Comparison of ENCODE assay signal across 11 mouse cellular contexts in genomic region chr11:102510226-102510625, GRCm38 (mm10). TPM values are rescaled to one million over a fixed set of nuclear protein-coding genes. Genes with fewer than 3 reads are reported as not detected.
DNase-seq lines count a peak whose midpoint lies in the region; ATAC-seq lines count a peak whose summit lies in the region.
"Had no signal": no experiment of that assay in that cellular context is flagged by ENCODE, and none has a peak within 500 bp of the region (broad histone marks: within the 10 kb centered on the region; RNA-seq: fewer than 3 reads in every experiment).

No protein-coding gene starts in this region.

- peaks cover 10% of the 10 kb centered on the region for H3K36me3 ChIP-seq in forebrain, embryonic 14.5 days (ENCODE audit: control insufficient read depth, insufficient read depth, low read length)
- peaks cover 8% of the 10 kb centered on the region for H3K36me3 ChIP-seq in forebrain, embryonic 16.5 days (ENCODE audit: control insufficient read depth, insufficient read depth)
- peaks cover 6% of the 10 kb centered on the region for H3K36me3 ChIP-seq in kidney, embryonic 16.5 days (ENCODE audit: insufficient read depth, low read length)
- H3K36me3 ChIP-seq in liver, embryonic 11.5 days (ENCODE audit: control insufficient read depth, insufficient read depth, low read length) = peaks cover 3% of the 10 kb centered on the region; the same call in 1 of the 2 replicates

- no peaks in the 10 kb centered on the region for H3K9me3 ChIP-seq in forebrain, embryonic 14.5 days (replicated peaks; ENCODE audit: control insufficient read depth, low read length)
- no peaks in the 10 kb centered on the region for H3K9me3 ChIP-seq in forebrain, embryonic 16.5 days (ENCODE audit: control insufficient read depth, low read length)
- H3K9me3 ChIP-seq in kidney, embryonic 16.5 days (ENCODE audit: low read length) = no peaks in the 10 kb centered on the region
- no peaks in the 10 kb centered on the region for H3K9me3 ChIP-seq in liver, embryonic 11.5 days (ENCODE audit: control insufficient read depth, low read length)
- H3K9me3 ChIP-seq: liver, embryonic 12.5 days had no signal

- peak; percentile 3 for DNase-seq in forebrain, embryonic 14.5 days (ENCODE audit: low spot score)
- DNase-seq in kidney, postnatal 14 days = peak; percentile 33
- peak; percentile 35 to 46 for DNase-seq in gastrocnemius, adult 8-10 months (ENCODE audit: low spot score in 2 of 2)
- DNase-seq in lung, postnatal 36 days = peak; percentile 59
- no peak for DNase-seq in liver, embryonic 11.5 days (ENCODE audit: low spot score)
- DNase-seq: right cerebral cortex, postnatal 25 days had no signal

- no peak for ATAC-seq in forebrain, embryonic 14.5 days
- ATAC-seq in forebrain, embryonic 16.5 days = no peak
- ATAC-seq in kidney, embryonic 16.5 days (ENCODE audit: low FRiP score, low TSS enrichment) = no peak
- no peak for ATAC-seq in megakaryocyte, adult 5-6 weeks (ENCODE audit: poor library complexity, severe bottlenecking)
- no peak for ATAC-seq in liver, embryonic 11.5 days (replicated peaks; ENCODE audit: low FRiP score)
- ATAC-seq: hindbrain, postnatal 0 days; liver, embryonic 12.5 days had no signal

- no peak overlapping the region for H3K4me3 ChIP-seq in forebrain, embryonic 14.5 days (ENCODE audit: low read depth, low read length)
- H3K4me3 ChIP-seq in forebrain, embryonic 16.5 days (replicated peaks; ENCODE audit: low read length) = no peak overlapping the region
- no peak overlapping the region for H3K4me3 ChIP-seq in kidney, embryonic 16.5 days (ENCODE audit: low read length)
- H3K4me3 ChIP-seq in liver, embryonic 11.5 days (ENCODE audit: low read depth, low read length) = no peak overlapping the region
- H3K4me3 ChIP-seq: liver, embryonic 12.5 days had no signal

- H3K4me1 ChIP-seq in forebrain, embryonic 14.5 days (ENCODE audit: control insufficient read depth, insufficient read depth, low read length) = no peaks in the 10 kb centered on the region
- H3K4me1 ChIP-seq in forebrain, embryonic 16.5 days (replicated peaks; ENCODE audit: control insufficient read depth, insufficient read depth, low read length) = no peaks in the 10 kb centered on the region
- no peaks in the 10 kb centered on the region for H3K4me1 ChIP-seq in kidney, embryonic 16.5 days (ENCODE audit: insufficient read depth, low read length)
- H3K4me1 ChIP-seq in liver, embryonic 11.5 days (replicated peaks; ENCODE audit: control insufficient read depth, insufficient read depth, low read length) = no peaks in the 10 kb centered on the region
- H3K4me1 ChIP-seq: liver, embryonic 12.5 days had no signal

- no peaks in the 10 kb centered on the region for H3K27me3 ChIP-seq in forebrain, embryonic 14.5 days (replicated peaks; ENCODE audit: control insufficient read depth, insufficient read depth, low read length)
- H3K27me3 ChIP-seq in forebrain, embryonic 16.5 days (replicated peaks; ENCODE audit: control insufficient read depth, insufficient read depth, low read length) = no peaks in the 10 kb centered on the region
- H3K27me3 ChIP-seq in kidney, embryonic 16.5 days (ENCODE audit: insufficient read depth, low read length) = no peaks in the 10 kb centered on the region
- H3K27me3 ChIP-seq in liver, embryonic 11.5 days (replicated peaks; ENCODE audit: control insufficient read depth, insufficient read depth, low read length) = no peaks in the 10 kb centered on the region
- H3K27me3 ChIP-seq: liver, embryonic 12.5 days had no signal

- WGBS in forebrain, embryonic 14.5 days = 59% methylated on average over 6 of the region's 6 CpGs
- 59% methylated on average over 6 of the region's 6 CpGs for WGBS in forebrain, embryonic 16.5 days
- WGBS in kidney, embryonic 16.5 days = 58% methylated on average over 6 of the region's 6 CpGs
- 83% methylated on average over 6 of the region's 6 CpGs for WGBS in liver, embryonic 11.5 days

- no peak overlapping the region for H3K4me2 ChIP-seq in forebrain, embryonic 14.5 days (ENCODE audit: low read length)
- no peak overlapping the region for H3K4me2 ChIP-seq in forebrain, embryonic 16.5 days (ENCODE audit: low read length)
- no peak overlapping the region for H3K4me2 ChIP-seq in kidney, embryonic 16.5 days (replicated peaks; ENCODE audit: low read depth, low read length)
- no peak overlapping the region for H3K4me2 ChIP-seq in liver, embryonic 11.5 days
- H3K4me2 ChIP-seq: liver, embryonic 12.5 days had no signal

- H3K27ac ChIP-seq in forebrain, embryonic 14.5 days (ENCODE audit: low read depth, low read length) = no peak overlapping the region
- no peak overlapping the region for H3K27ac ChIP-seq in forebrain, embryonic 16.5 days (ENCODE audit: low read length)
- H3K27ac ChIP-seq in kidney, embryonic 16.5 days (ENCODE audit: low read length) = no peak overlapping the region
- H3K27ac ChIP-seq in liver, embryonic 11.5 days (ENCODE audit: low read depth, low read length) = no peak overlapping the region
- H3K27ac ChIP-seq: hindbrain, postnatal 0 days; liver, embryonic 12.5 days had no signal

- H3K9ac ChIP-seq in forebrain, embryonic 14.5 days (ENCODE audit: low read length) = no peak overlapping the region
- no peak overlapping the region for H3K9ac ChIP-seq in forebrain, embryonic 16.5 days (replicated peaks; ENCODE audit: low read depth, low read length)
- H3K9ac ChIP-seq in kidney, embryonic 16.5 days (replicated peaks; ENCODE audit: low read length) = no peak overlapping the region
- no peak overlapping the region for H3K9ac ChIP-seq in liver, embryonic 11.5 days (ENCODE audit: low read depth, low read length)
- H3K9ac ChIP-seq: liver, embryonic 12.5 days had no signal

RNA-seq across cellular contexts. Expression of gene Itga2b, which starts 40.3 kb away (rescaled TPM):
- polyA plus RNA-seq in forebrain, embryonic 14.5 days (2014; fragmentation: Nextera tagmentation; extraction: Ambion mirVana) = 4.3 and 5.3 TPM in 2 replicates
- 3.6 and 6.6 TPM in 2 replicates for polyA plus RNA-seq in forebrain, embryonic 16.5 days (2015; fragmentation: Nextera tagmentation; extraction: Ambion mirVana)
- 10.2 and 10.8 TPM in 2 replicates for polyA plus RNA-seq in kidney, embryonic 16.5 days (2015; fragmentation: Nextera tagmentation; extraction: Ambion mirVana)
- 1 to 10 TPM in 1 of 4 experiments, under 1 TPM in 2, not detected in 1; 0.63 to 2.0 (median 0.72) TPM for total RNA-seq in gastrocnemius, adult 8-10 months (2022)
- total RNA-seq in megakaryocyte, adult 5-6 weeks (2015) = 13.2 and 16.0 TPM in 2 replicates
- total RNA-seq in megakaryocyte, adult 5-6 weeks (2017) = 13.2 and 17.9 TPM in 2 replicates
- 76.2 and 80.3 TPM in 2 replicates for polyA plus RNA-seq in liver, embryonic 11.5 days (2014; fragmentation: Nextera tagmentation; extraction: Ambion mirVana)

RNA-seq across cellular contexts. Expression of gene Gpatch8, which starts 46.0 kb away (rescaled TPM):
- polyA plus RNA-seq in forebrain, embryonic 14.5 days (2014; fragmentation: Nextera tagmentation; extraction: Ambion mirVana) = 32.6 and 47.7 TPM in 2 replicates
- 66.6 and 88.1 TPM in 2 replicates for polyA plus RNA-seq in forebrain, embryonic 16.5 days (2015; fragmentation: Nextera tagmentation; extraction: Ambion mirVana)
- 47.5 and 63.8 TPM in 2 replicates for polyA plus RNA-seq in kidney, embryonic 16.5 days (2015; fragmentation: Nextera tagmentation; extraction: Ambion mirVana)
- 10 to 100 TPM; 17.7 to 24.0 (median 22.8) TPM for total RNA-seq in gastrocnemius, adult 8-10 months (2022)
- total RNA-seq in megakaryocyte, adult 5-6 weeks (2015) = 18.9 and 19.8 TPM in 2 replicates
- total RNA-seq in megakaryocyte, adult 5-6 weeks (2017) = 21.3 and 31.3 TPM in 2 replicates
- polyA plus RNA-seq in liver, embryonic 11.5 days (2014; fragmentation: Nextera tagmentation; extraction: Ambion mirVana) = 30.0 and 35.4 TPM in 2 replicates
